In the genomic region with DNA sequence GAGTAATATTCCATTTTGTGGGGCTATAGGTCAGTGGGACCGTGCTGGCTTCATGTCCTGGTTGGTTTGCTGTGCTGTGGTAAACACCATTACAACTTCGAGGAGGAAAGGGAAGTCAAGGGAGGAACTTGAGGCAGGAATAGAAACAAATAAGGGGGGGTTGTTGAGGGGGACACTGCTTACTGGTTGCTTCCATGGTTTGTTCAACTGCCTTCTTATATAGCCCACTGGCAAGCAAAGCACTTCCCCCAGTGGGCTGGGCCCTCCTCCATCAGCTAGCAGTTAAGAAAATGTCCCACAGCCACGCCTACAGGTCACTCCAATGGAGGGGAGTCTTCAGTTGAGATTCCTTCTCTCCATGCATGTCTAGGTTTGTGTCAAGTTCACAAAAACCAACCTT, we compare ENCODE assay signal across 38 mouse cellular contexts. TPM values are rescaled to one million over a fixed set of nuclear protein-coding genes. Genes with fewer than 3 reads are reported as not detected.
DNase-seq lines count a peak whose midpoint lies in the region; ATAC-seq and TF ChIP-seq lines count a peak whose summit lies in the region.
"Had no signal": no experiment of that assay in that cellular context is flagged by ENCODE, and none has a peak within 500 bp of the region (broad histone marks: within the 10 kb centered on the region; RNA-seq: fewer than 3 reads in every experiment).

No protein-coding gene starts in this region.

- H3K4me2 ChIP-seq in lung, postnatal 0 days (replicated peaks; ENCODE audit: low read depth, low read length): no peak overlapping the region
- no peak overlapping the region for H3K4me2 ChIP-seq in neural tube, embryonic 15.5 days
- H3K4me2 ChIP-seq: embryonic facial prominence, embryonic 15.5 days; forebrain, embryonic 13.5 days; heart, embryonic 12.5 days; hindbrain, embryonic 14.5 days; limb, embryonic 15.5 days; midbrain, embryonic 13.5 days had no signal

- no peak for ATAC-seq in lung, postnatal 0 days
- ATAC-seq in granulocyte monocyte progenitor cell, adult 5-6 weeks (replicated peaks; ENCODE audit: poor library complexity, severe bottlenecking): peak; percentile 77
- ATAC-seq in neural tube, embryonic 15.5 days (ENCODE audit: low FRiP score): no peak
- ATAC-seq: forebrain, embryonic 13.5 days; liver, postnatal 0 days; midbrain, embryonic 13.5 days had no signal

- no peak overlapping the region for H3K27ac ChIP-seq in lung, postnatal 0 days (ENCODE audit: low read length)
- H3K27ac ChIP-seq in neural tube, embryonic 15.5 days (replicated peaks): no peak overlapping the region
- H3K27ac ChIP-seq: embryonic facial prominence, embryonic 10.5 days; embryonic facial prominence, embryonic 15.5 days; forebrain, embryonic 13.5 days; hindbrain, embryonic 14.5 days; limb, embryonic 10.5 days; limb, embryonic 15.5 days; midbrain, embryonic 13.5 days; stomach, postnatal 0 days had no signal

- TF ChIP-seq POLR2A in lung, adult 2 months (IDR thresholded peaks at IDR 0.05; ENCODE audit: borderline replicate concordance, extremely low read depth, low read depth, low read length): no peak

- no peaks in the 10 kb centered on the region for H3K36me3 ChIP-seq in lung, postnatal 0 days (ENCODE audit: insufficient read depth, low read length)
- no peaks in the 10 kb centered on the region for H3K36me3 ChIP-seq in neural tube, embryonic 15.5 days
- H3K36me3 ChIP-seq: embryonic facial prominence, embryonic 10.5 days; embryonic facial prominence, embryonic 15.5 days; heart, embryonic 12.5 days; limb, embryonic 10.5 days; limb, embryonic 15.5 days; midbrain, embryonic 13.5 days had no signal

- no peaks in the 10 kb centered on the region for H3K27me3 ChIP-seq in lung, postnatal 0 days (replicated peaks; ENCODE audit: insufficient read depth, low read length)
- no peaks in the 10 kb centered on the region for H3K27me3 ChIP-seq in neural tube, embryonic 15.5 days (replicated peaks)
- H3K27me3 ChIP-seq: embryonic facial prominence, embryonic 15.5 days; forebrain, embryonic 13.5 days; heart, embryonic 12.5 days; limb, embryonic 15.5 days; midbrain, embryonic 13.5 days had no signal

- DNase-seq in heart, adult 11 months: peak; percentile 96
- no peak for DNase-seq in heart, postnatal 25 days (ENCODE audit: low spot score)
- DNase-seq in lung, postnatal 0 days (ENCODE audit: low spot score): peak; percentile 16
- no peak for DNase-seq in lung, adult 2 months
- peak; percentile 30 for DNase-seq in skeletal muscle tissue, adult 2 months (ENCODE audit: low read depth, low spot score)
- DNase-seq in left cerebral cortex, postnatal 25 days (ENCODE audit: low spot score in 2 of 2): no peak
- DNase-seq: adrenal gland, postnatal 25 days; cerebellum, adult 2 months; cerebellum, postnatal 14 days; gastrocnemius, postnatal 14 days; kidney, adult 11 months; kidney, postnatal 14 days; layer of hippocampus, postnatal 36 days; liver, postnatal 0 days; lung, postnatal 10 days; retina, postnatal 1 day; right cerebral cortex, postnatal 14 days; thymus, adult 18-20 months; thymus, postnatal 36 days had no signal

- intact Hi-C loops in heart, postnatal 25 days (cut with DNase I): no loop called here
- intact Hi-C loops in left cerebral cortex, postnatal 25 days (cut with DNase I): no loop called here

- no peaks in the 10 kb centered on the region for H3K4me1 ChIP-seq in lung, postnatal 0 days (ENCODE audit: insufficient read depth, low read depth, low read length)
- H3K4me1 ChIP-seq in lung, adult 2 months (ENCODE audit: control insufficient read depth, insufficient read depth, low read length): no peaks in the 10 kb centered on the region
- no peaks in the 10 kb centered on the region for H3K4me1 ChIP-seq in neural tube, embryonic 15.5 days
- H3K4me1 ChIP-seq: embryonic facial prominence, embryonic 15.5 days; heart, embryonic 12.5 days; limb, embryonic 10.5 days; midbrain, embryonic 13.5 days had no signal

- 61% methylated on average over 3 of the region's 3 CpGs for WGBS in lung, postnatal 0 days
- 73% methylated on average over 3 of the region's 3 CpGs for WGBS in lung, adult 2 months
- WGBS in neural tube, embryonic 15.5 days: 92% methylated on average over 3 of the region's 3 CpGs

- no peaks in the 10 kb centered on the region for H3K9me3 ChIP-seq in lung, postnatal 0 days (ENCODE audit: low read length)
- H3K9me3 ChIP-seq in neural tube, embryonic 15.5 days (replicated peaks): no peaks in the 10 kb centered on the region
- H3K9me3 ChIP-seq: embryonic facial prominence, embryonic 10.5 days; embryonic facial prominence, embryonic 15.5 days; forebrain, embryonic 13.5 days; heart, embryonic 12.5 days; limb, embryonic 10.5 days; limb, embryonic 15.5 days had no signal

- TF ChIP-seq CTCF in lung, postnatal 0 days (IDR thresholded peaks at IDR 0.05): no peak
- no peak for TF ChIP-seq CTCF in lung, adult 2 months (IDR thresholded peaks at IDR 0.05; ENCODE audit: insufficient read depth, low read length)

- H3K4me3 ChIP-seq in lung, postnatal 0 days (ENCODE audit: low read depth, low read length): no peak overlapping the region
- no peak overlapping the region for H3K4me3 ChIP-seq in lung, adult 2 months (replicated peaks; ENCODE audit: extremely low read depth, low read depth, low read length)
- no peak overlapping the region for H3K4me3 ChIP-seq in neural tube, embryonic 15.5 days (replicated peaks)
- H3K4me3 ChIP-seq: embryonic facial prominence, embryonic 10.5 days; embryonic facial prominence, embryonic 15.5 days; forebrain, embryonic 13.5 days; heart, embryonic 12.5 days; limb, embryonic 10.5 days; limb, embryonic 15.5 days; midbrain, embryonic 13.5 days had no signal

- H3K9ac ChIP-seq in lung, postnatal 0 days (replicated peaks; ENCODE audit: low read depth): no peak overlapping the region
- no peak overlapping the region for H3K9ac ChIP-seq in neural tube, embryonic 15.5 days (replicated peaks)
- H3K9ac ChIP-seq: embryonic facial prominence, embryonic 15.5 days; forebrain, embryonic 13.5 days; heart, embryonic 12.5 days; hindbrain, embryonic 14.5 days; limb, embryonic 15.5 days; liver, postnatal 0 days; midbrain, embryonic 13.5 days had no signal

- TF ChIP-seq EP300 in lung, postnatal 0 days (IDR thresholded peaks at IDR 0.05): no peak

RNA-seq across cellular contexts. Expression of a gene that starts 15.5 kb away (rescaled TPM):
- total RNA-seq in heart, postnatal 25 days (2021): under 1 TPM; 0.16 to 0.36 TPM
- polyA plus RNA-seq in lung, postnatal 0 days (2015; fragmentation: Nextera tagmentation; extraction: Ambion mirVana): 2.4 and 3.0 TPM in 2 replicates
- polyA plus RNA-seq in lung, adult 2 months (2012; rRNA removed): 8.1 and 9.8 TPM in 2 replicates
- 50.7 and 62.0 TPM in 2 replicates for total RNA-seq in granulocyte monocyte progenitor cell, adult 5-6 weeks (2014; fragmentation: Nextera tagmentation)
- total RNA-seq in granulocyte monocyte progenitor cell, adult 5-6 weeks (2017): 34.7 and 55.2 TPM in 2 replicates
- not detected for total RNA-seq in left cerebral cortex, postnatal 25 days (2021)
- 2.0 and 12.9 TPM in 2 replicates for polyA plus RNA-seq in neural tube, embryonic 15.5 days (2015; fragmentation: Nextera tagmentation; extraction: Ambion mirVana)
- total RNA-seq: layer of hippocampus, adult 18-20 months; layer of hippocampus, postnatal 36 days; MEL had no signal
- polyA plus RNA-seq: cerebellum, adult 2 months had no signal

RNA-seq across cellular contexts. Expression of a gene that starts 20.6 kb away (rescaled TPM):
- total RNA-seq in heart, postnatal 25 days (2021): 1 to 10 TPM; 4.1 to 5.0 TPM
- 14.2 and 16.9 TPM in 2 replicates for polyA plus RNA-seq in lung, postnatal 0 days (2015; fragmentation: Nextera tagmentation; extraction: Ambion mirVana)
- 29.8 and 33.4 TPM in 2 replicates for polyA plus RNA-seq in lung, adult 2 months (2012; rRNA removed)
- 13.8 TPM in 2 replicates for total RNA-seq in granulocyte monocyte progenitor cell, adult 5-6 weeks (2014; fragmentation: Nextera tagmentation)
- total RNA-seq in granulocyte monocyte progenitor cell, adult 5-6 weeks (2017): 16.5 and 17.7 TPM in 2 replicates
- total RNA-seq in left cerebral cortex, postnatal 25 days (2021): 1 to 10 TPM; 3.5 to 4.0 TPM
- polyA plus RNA-seq in neural tube, embryonic 15.5 days (2015; fragmentation: Nextera tagmentation; extraction: Ambion mirVana): 7.1 and 11.9 TPM in 2 replicates

RNA-seq across cellular contexts. Expression of a gene that starts 33.6 kb away (rescaled TPM):
- total RNA-seq in heart, postnatal 25 days (2021): not detected
- not detected in 2 replicates for polyA plus RNA-seq in lung, postnatal 0 days (2015; fragmentation: Nextera tagmentation; extraction: Ambion mirVana)
- polyA plus RNA-seq in lung, adult 2 months (2012; rRNA removed): 0.17 and 0.19 TPM in 2 replicates
- total RNA-seq in granulocyte monocyte progenitor cell, adult 5-6 weeks (2014; fragmentation: Nextera tagmentation): not detected in 2 replicates
- not detected in 2 replicates for total RNA-seq in granulocyte monocyte progenitor cell, adult 5-6 weeks (2017)
- not detected for total RNA-seq in left cerebral cortex, postnatal 25 days (2021)
- polyA plus RNA-seq in neural tube, embryonic 15.5 days (2015; fragmentation: Nextera tagmentation; extraction: Ambion mirVana): not detected in 2 replicates
- total RNA-seq: adrenal gland, postnatal 25 days; gastrocnemius, postnatal 14 days; heart, adult 18-20 months; hematopoietic stem cell, adult 5-6 weeks; layer of hippocampus, adult 18-20 months; layer of hippocampus, postnatal 36 days; megakaryocyte-erythroid progenitor cell, adult 5-6 weeks; MEL had no signal
- polyA plus RNA-seq: cerebellum, adult 2 months; forebrain, embryonic 13.5 days; heart, embryonic 12.5 days; heart, postnatal 0 days; hindbrain, embryonic 14.5 days; kidney, embryonic 14.5 days; limb, embryonic 15.5 days; liver, postnatal 0 days; neural tube, embryonic 14.5 days had no signal

RNA-seq across cellular contexts. Expression of a gene that starts 36.9 kb away (rescaled TPM):
- total RNA-seq in heart, postnatal 25 days (2021): 1 to 10 TPM; 6.2 to 6.3 TPM
- 3.0 and 3.5 TPM in 2 replicates for polyA plus RNA-seq in lung, postnatal 0 days (2015; fragmentation: Nextera tagmentation; extraction: Ambion mirVana)
- 12.5 and 22.0 TPM in 2 replicates for polyA plus RNA-seq in lung, adult 2 months (2012; rRNA removed)
- total RNA-seq in granulocyte monocyte progenitor cell, adult 5-6 weeks (2014; fragmentation: Nextera tagmentation): 26.0 and 40.2 TPM in 2 replicates
- total RNA-seq in granulocyte monocyte progenitor cell, adult 5-6 weeks (2017): 6.3 and 7.1 TPM in 2 replicates
- total RNA-seq in left cerebral cortex, postnatal 25 days (2021): 10 to 100 TPM; 87.8 to 97.9 TPM
- polyA plus RNA-seq in neural tube, embryonic 15.5 days (2015; fragmentation: Nextera tagmentation; extraction: Ambion mirVana): 53.8 and 57.4 TPM in 2 replicates

Comparison
In these comparisons a context has a peak if more than half of its experiments do, and no peak if none do; other contexts are left out.
1. DNase-seq: peak in heart, adult 11 months (single experiment), lung, postnatal 0 days (single experiment) and skeletal muscle tissue, adult 2 months (single experiment); none in heart, postnatal 25 days (single experiment), lung, adult 2 months (single experiment) and left cerebral cortex, postnatal 25 days (0 of 2).
2. RNA of a gene that starts 15.5 kb away (total RNA-seq): 34.7 to 62.0 TPM in granulocyte monocyte progenitor cell, adult 5-6 weeks; 0.16 to 0.36 TPM in heart, postnatal 25 days and not detected in left cerebral cortex, postnatal 25 days; every median in the first group is over 10 times any median in the second.